Mouse (Mus musculus) frontal cortex, postnatal 10 days (tissue): ENCODE measurements around the gene Fut8.

ENCODE experiments used
- DNase-seq, 2 experiments: peaks; one replicate each; pipeline ENCODE4 v3.0.0; 2022; ENCODE audit warnings: low spot score in 2 of 2, mixed read lengths in 1 of 2

The Fut8 gene

GRCm38 (mm10) chr12:77237950-77238530 is at the start of gene Fut8:
Fut8 (plus strand) TSS chr12:77238125.
- peak; percentile 78 to 85 for DNase-seq

- no peak for DNase-seq
Measured at GRCm38 (mm10) chr12:77189161-77189560, 48.8 kb upstream of the Fut8 start.

- DNase-seq: no peak
Measured at GRCm38 (mm10) chr12:77189933-77190446, 47.9 kb upstream of the Fut8 start.

GRCm38 (mm10) chr12:77191478-77192271 is 46.2 kb upstream of the Fut8 start:
- no peak for DNase-seq

DNA sequence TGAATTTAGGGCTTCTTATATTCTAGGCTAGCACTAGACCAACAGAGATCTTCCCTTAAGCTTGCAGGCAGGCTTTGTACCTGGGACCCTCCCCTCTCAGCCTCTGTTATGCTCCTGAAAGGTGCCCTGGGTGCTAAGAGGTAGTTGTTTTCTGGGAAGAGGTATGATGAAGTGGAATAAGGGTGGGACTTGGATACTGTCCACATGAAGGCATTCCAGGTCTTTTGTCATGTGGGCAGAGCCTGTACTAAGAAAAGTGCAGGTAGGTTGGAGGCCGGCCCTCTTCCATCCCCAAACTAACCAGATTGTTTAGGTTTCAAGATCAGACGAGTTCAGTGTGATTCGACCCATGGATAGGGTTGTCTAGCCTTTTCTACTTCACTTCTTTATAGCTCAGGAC is 45.2 kb upstream of the Fut8 start:
- DNase-seq: no peak

GRCm38 (mm10) chr12:77193225-77193716 is 44.7 kb upstream of the Fut8 start:
- DNase-seq: no peak

GRCm38 (mm10) chr12:77195044-77195443 is 42.9 kb upstream of the Fut8 start:
- DNase-seq: no peak

DNA sequence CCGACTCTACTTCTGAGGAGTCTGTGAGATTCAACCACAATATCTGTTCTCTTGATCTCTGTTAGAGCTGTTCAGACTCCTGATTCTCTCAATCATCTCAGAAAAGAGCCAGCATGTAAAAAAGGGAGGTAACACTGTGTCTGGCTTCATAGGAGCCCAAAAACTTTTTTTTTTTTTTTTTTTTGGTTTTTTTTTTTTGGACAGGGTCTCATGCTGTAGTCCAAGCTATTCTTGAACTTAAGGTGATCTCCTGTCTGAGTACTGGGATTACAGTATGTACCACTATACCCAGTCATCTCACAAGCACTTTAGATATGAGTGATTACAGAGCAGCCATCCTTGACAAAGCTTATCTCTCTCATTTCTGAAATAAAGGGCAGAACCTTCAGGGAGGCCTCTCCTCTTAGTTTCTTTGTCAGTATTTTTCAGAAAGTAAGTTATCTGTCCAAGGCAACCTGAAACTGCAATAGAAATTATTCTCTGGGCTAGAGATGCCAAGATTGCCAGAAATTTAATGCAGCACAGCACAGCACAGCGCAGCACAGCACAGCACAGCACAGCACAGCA is 41.3 kb upstream of the Fut8 start:
- DNase-seq: no peak

DNA sequence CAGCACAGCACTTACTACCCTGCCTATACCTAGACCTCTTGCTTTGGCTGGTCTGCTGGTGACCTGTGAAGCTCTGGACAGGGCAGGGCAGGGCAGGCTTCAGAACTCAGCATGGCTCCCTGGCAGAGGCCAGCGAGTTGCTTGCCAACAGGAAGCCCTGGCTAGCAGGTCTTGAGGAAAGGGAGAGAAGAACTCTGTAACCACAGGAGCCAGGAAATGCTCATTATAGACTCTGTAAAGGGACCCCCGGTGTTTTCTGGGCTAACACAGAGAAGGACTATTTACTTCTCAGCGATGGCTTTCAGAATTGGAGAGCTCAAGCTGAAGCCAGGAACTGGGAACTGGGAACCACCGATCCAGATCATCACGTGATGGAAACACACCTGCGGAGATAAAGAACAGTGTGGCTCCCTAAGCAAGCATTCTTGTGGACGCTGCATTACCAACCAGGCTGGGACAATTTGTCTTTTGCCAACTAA is 40.8 kb upstream of the Fut8 start:
- DNase-seq: peak; percentile 7 to 19

GRCm38 (mm10) chr12:77198253-77198652 is 39.7 kb upstream of the Fut8 start:
- DNase-seq: no peak

DNA sequence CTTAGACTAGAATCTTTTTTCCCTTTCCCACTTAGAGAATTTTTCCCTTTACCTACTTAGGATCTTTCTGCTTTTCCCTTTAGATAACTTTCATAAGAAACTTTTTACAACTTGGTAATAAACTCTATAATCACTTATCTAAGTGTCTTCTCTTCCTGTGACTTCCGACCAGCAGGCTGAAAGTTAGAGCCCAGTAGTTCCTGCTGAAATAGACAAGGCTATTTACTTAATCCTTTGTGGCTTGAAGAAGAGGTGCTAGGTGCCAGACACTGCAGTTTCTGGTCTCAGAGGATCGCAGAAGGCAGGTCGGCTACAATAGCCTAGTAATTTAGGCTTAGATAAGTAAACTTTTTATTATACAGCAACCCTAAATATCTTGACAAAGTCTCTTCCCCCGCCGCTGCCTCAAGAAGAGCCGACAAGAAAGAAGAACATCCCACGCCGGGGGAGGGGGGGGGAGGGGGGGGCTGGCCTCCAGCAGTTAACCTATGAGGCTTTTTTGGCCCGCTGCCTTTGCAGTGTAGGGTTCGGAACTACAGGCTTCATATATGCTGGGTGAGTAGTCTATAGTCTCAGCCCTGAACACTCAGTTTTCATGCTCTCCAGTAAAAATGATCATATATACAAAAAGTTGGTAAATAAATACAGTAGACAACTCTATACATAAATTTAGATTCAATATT is 36.3 kb upstream of the Fut8 start:
- no peak for DNase-seq

GRCm38 (mm10) chr12:77203136-77203535 is 34.8 kb upstream of the Fut8 start:
- DNase-seq: no peak

- no peak for DNase-seq
Measured at GRCm38 (mm10) chr12:77206852-77207251, 31.1 kb upstream of the Fut8 start.

DNA sequence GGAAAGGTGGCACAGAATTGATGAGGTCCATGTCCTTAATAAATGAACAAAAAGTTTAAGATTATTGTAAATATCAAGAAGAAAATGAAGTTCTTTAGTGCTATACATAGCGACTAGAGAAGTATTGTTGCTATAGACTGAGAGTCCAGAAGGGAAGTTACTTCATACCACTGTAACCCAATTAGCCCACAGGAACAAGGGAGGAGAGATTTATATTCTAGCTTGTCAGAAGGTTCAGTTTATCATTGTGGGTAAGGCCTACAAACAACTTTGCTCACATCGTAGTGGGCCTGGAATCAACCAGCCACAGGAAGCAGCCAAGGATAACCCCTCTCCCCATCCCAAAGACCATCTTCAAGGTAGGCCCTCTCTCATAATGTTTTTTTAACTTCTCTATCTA is 29.9 kb upstream of the Fut8 start:
- DNase-seq: no peak

DNA sequence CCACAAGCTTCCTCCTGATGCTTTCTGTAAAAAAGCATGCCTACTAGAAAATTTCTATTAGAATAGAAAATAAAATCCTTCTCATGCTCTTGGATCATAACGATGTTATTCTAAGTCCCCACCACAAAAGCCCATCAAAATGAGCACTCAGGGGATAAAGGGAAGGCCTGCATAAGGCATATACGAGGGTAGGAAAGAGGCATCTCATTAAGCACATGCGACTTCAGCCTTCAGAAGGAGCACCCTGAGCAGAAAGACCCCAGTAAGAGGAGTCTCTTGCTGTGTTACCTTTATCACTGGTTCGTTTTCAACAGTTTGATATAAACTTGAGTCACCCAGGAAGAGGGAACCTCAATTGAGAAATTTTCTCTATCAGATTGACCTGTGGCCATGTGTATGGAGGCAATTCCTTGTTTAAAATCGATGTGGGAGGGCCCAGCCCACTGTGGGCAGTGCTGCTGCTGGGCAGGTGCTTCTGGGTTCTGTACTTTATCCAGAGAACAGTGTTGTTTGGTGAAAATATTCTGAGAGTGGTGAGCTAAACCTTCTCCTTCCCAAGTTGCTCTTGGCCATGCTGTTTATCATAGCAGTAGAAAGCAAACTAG is 29.2 kb upstream of the Fut8 start:
- no peak for DNase-seq

GRCm38 (mm10) chr12:77211695-77212208 is 26.2 kb upstream of the Fut8 start:
- DNase-seq: no peak

DNA sequence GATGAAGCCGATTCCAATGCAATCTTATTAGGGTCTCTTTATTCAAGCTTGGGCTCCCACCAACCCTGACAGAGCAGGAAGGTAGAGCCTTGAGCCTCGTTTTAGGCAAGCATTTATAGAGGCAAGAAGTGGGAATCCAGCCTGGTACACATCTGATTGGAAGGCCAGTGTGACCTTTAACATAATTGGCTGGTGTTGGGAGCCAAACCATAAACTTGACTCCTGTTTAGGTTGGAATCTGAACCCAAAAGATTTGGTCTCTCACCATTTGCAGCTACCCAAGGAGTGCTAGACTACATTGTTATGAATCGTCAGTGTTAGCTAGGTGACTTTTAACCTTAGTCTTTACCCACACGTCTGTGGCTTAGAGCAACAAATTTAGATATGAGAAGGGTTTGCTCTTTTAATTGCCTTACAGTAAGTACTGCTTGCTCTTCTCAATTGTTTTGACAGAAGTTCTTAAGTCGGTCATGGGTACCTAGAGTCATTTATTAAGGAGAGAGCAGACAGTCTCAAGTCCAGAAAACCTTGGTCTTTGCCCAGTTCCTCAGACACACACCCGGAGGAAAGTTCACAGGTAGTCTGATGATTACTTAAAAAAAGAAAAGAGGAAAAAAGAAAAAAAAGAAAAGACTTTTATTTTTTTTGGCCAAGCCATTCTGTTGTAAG is 23.9 kb upstream of the Fut8 start:
- no peak for DNase-seq

GRCm38 (mm10) chr12:77214565-77214909 is 23.4 kb upstream of the Fut8 start:
- no peak for DNase-seq

GRCm38 (mm10) chr12:77216511-77217192 is 21.3 kb upstream of the Fut8 start:
- DNase-seq: no peak

DNA sequence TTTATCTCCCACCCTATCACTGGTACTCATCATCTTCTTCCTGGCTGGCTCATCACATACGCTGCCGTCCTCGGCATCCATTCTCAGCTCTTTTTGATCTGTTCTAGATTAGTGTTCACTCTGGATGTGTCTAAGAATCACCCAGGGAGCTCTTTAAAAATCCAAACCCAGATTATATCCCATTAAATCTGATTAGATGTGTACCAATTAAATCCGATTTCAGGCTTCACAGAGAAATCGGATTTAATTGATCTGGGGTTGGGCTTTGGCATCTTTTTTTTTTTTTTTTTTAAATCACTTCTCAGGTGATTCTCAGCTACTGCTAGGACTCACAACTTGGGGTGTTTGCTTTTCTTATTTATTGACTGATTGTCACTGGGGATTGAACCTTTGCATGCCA is 17.3 kb upstream of the Fut8 start:
- DNase-seq: no peak
